Mouse (Mus musculus): ENCODE measurements around the gene Skap1. TPM values are rescaled to one million over a fixed set of nuclear protein-coding genes. Genes with fewer than 3 reads are reported as not detected.
A peak's percentile ranks its signal among the peaks of the same experiment; 100 is the strongest.

Gene Skap1
- polyA plus RNA-seq, 1 experiment from 2014 or later, result 7.4 TPM

DNA sequence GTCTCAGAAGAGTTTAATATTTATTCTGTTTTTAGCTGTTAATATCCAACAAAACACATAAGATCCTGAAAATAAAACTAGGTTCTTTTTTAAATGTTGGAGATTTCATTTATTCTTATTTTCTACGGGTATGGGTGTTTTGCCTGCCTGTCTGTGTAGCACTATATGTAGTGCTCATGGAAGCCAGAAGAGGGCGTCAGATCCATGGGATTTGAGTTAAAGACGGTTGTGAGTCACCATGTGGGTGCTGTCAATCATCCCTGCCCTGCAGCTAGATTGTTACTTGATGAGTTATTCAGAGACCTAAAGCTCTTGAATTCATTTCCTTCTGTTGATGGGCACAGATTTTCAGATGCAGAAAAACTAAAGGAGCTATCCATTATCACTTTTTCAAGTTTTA lies 108.1 kb downstream of the Skap1 start:
- WGBS, result 37% methylated on average over 3 of the region's 3 CpGs
- no peaks in the 10 kb centered on the region for H3K4me1 ChIP-seq (ENCODE audit: control insufficient read depth, insufficient read depth, low read depth, low read length)
- no peak overlapping the region for H3K4me2 ChIP-seq (ENCODE audit: low read length)
- H3K4me3 ChIP-seq (ENCODE audit: low read length), result no peak overlapping the region
- no peak for ATAC-seq
- no peaks in the 10 kb centered on the region for H3K36me3 ChIP-seq (ENCODE audit: control insufficient read depth, insufficient read depth, low read length)
- H3K27me3 ChIP-seq (replicated peaks; ENCODE audit: control insufficient read depth, insufficient read depth, low read length), result no peaks in the 10 kb centered on the region
- no peak overlapping the region for H3K27ac ChIP-seq (ENCODE audit: low read depth, low read length)
- no peaks in the 10 kb centered on the region for H3K9me3 ChIP-seq (ENCODE audit: control insufficient read depth, low read length)
- no peak overlapping the region for H3K9ac ChIP-seq (ENCODE audit: low read depth, low read length)

DNA sequence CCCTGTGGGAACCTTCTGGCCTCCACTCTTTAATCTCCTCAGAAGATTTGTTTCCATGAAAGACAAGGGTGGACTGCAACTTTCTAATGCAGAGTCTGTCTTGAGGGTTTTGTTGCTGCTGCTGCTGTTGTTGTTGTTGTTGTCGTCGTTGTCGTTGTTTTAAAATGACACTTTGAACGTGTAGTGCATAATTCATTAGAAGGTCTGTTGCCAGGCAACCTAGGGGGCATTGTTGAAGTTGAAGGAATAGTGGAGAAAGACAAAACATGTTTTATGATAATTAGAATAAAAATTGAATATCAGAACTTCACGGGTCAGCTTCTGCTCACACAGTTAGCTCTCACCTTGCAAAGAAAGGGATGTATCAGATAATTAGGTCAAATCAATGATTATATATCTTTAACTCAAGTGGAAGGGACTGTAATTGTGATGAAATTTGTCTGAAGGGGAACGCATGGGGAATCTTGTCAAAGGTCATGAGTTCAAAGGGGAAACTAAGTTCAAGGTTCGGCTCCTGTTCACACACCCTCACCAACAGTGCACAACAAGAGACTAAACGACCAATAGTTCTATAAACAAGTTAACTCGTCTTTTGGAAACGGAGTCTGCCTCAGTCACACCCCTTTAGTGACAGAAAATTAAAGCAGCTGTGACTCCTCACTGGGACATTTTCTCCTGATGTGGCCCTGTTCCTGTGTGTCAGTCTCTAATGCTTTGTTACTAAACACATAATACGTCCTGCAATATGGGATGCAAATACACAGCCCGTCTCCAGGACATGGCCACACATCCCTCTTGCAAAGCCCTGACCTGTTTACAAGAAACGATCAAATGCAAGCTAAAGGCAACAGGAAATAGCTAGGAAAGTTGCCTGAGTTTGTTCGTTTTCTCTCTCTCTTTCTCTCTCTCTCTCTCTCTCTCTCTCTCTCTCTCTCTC lies 112.4 kb downstream of the Skap1 start:
- no peaks in the 10 kb centered on the region for H3K27me3 ChIP-seq (replicated peaks; ENCODE audit: control insufficient read depth, insufficient read depth, low read length)
- H3K27ac ChIP-seq (ENCODE audit: low read depth, low read length), result no peak overlapping the region
- H3K9me3 ChIP-seq (ENCODE audit: control insufficient read depth, low read length), result no peaks in the 10 kb centered on the region
- peaks cover 5% of the 10 kb centered on the region for H3K4me1 ChIP-seq (ENCODE audit: control insufficient read depth, insufficient read depth, low read depth, low read length)
- 19% methylated on average over 14 of the region's 14 CpGs for WGBS
- no peaks in the 10 kb centered on the region for H3K36me3 ChIP-seq (ENCODE audit: control insufficient read depth, insufficient read depth, low read length)
- H3K4me2 ChIP-seq (ENCODE audit: low read length), result no peak overlapping the region
- ATAC-seq, result no peak
- H3K9ac ChIP-seq (ENCODE audit: low read depth, low read length), result no peak overlapping the region
- H3K4me3 ChIP-seq (ENCODE audit: low read length), result no peak overlapping the region

DNA sequence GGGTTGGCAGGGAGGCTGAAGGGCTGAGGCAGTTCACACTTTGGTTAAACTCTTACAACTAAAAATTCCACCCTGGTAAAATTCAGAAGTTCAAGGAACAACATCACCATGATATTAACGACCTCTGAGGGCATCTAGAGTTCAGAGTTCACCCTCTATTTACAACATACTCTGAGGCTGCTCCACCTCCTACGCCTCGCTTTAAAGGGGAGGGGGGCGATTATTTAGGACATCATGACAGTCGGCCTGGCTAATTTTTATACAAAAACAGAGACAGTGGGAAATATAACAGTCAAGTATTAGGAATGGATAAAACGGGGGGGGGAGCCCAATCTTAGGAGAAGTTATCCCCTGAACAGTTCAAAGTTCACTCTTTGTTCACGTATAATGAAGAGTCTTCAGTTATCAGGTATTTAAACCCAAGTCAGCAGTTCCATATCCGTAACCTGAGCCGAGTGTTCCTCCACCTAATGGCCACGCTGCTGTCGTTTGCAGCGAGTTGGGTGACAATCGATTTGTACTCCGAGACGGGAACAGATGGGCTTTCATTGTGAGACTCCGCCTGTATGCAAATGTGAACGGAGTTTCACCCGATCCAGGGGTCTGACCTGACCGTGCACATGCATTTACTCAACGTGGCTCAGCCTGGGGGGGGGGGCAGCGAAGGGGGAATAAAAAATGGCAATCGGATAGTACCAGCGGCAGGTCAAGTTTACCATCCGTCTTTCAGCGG lies 114.3 kb downstream of the Skap1 start:
- no peaks in the 10 kb centered on the region for H3K36me3 ChIP-seq (ENCODE audit: control insufficient read depth, insufficient read depth, low read length)
- H3K27ac ChIP-seq (ENCODE audit: low read depth, low read length), result no peak overlapping the region
- peak overlapping the region; percentile 59 for H3K4me2 ChIP-seq (ENCODE audit: low read length)
- H3K9ac ChIP-seq (ENCODE audit: low read depth, low read length), result 0 out of 2 replicates have a peak overlapping the region, but pooled peaks have one; percentile 44
- H3K9me3 ChIP-seq (ENCODE audit: control insufficient read depth, low read length), result no peaks in the 10 kb centered on the region
- no peak for ATAC-seq
- H3K4me3 ChIP-seq (ENCODE audit: low read length), result peak overlapping the region; percentile 28
- no peaks in the 10 kb centered on the region for H3K27me3 ChIP-seq (replicated peaks; ENCODE audit: control insufficient read depth, insufficient read depth, low read length)
- peaks cover 5% of the 10 kb centered on the region for H3K4me1 ChIP-seq (ENCODE audit: control insufficient read depth, insufficient read depth, low read depth, low read length)
- 10% methylated on average over 25 of the region's 25 CpGs for WGBS

DNA sequence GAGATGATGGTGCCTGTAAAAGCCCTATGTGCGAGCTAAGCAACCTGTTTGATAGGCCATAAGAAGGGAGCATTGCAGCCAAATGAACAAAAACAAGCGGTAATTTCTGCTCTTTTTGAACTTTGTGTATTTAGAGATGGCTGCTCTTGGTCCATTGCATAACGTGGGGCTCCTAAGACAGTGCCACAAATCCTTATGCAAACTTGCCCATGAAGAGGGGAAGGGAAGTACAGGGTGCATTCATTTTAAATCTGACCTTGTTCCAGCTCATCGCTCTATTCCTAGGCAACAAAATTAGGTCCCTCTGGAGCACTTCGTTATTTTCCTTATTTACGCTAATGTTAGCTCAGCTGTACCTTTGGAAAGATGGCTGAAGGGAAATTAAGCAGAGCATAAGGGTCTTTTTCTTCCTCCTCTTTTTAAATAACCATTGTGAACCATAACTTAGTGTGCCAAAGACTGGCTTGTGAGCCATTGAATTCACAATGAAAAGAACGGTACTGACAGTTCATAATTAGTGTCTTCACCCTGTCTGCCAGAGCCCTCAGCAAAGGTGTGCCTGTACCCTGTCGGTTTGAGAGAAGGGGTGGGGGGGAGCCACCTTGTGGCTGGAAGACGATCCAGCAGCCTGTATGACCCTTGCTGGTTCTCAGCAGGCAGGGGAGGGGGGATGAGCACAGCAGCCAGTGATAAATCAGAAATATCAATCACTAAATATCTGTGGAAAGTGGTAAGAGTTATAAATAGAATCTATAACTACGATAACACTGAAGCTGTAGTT lies 117.4 kb downstream of the Skap1 start:
- H3K27ac ChIP-seq (ENCODE audit: low read depth, low read length), result no peak overlapping the region
- WGBS, result 33% methylated on average over 10 of the region's 10 CpGs

DNA sequence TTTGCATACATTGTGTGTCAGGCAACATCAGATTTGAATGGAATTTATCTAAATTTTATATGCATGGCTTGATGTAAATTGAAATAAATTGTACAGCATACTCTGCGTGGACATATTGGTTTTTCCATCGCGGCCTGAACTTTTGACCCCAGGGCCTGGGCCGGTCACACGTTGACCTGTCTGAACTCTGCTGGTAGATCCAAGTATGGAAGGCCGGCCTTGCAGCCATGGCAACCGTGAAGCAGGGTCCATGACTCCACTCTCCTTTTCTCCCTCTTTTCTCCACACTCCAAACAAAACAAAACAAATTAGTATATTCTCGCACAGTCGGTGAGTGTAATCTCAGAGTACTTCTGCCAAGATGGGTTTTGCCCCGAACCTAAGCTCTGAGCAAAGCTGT lies 118.2 kb downstream of the Skap1 start:
- no peak overlapping the region for H3K4me2 ChIP-seq (ENCODE audit: low read length)
- WGBS, result 12% methylated on average over 10 of the region's 10 CpGs
- no peak for ATAC-seq
- no peak overlapping the region for H3K4me3 ChIP-seq (ENCODE audit: low read length)
- no peak overlapping the region for H3K9ac ChIP-seq (ENCODE audit: low read depth, low read length)
- peaks cover 5% of the 10 kb centered on the region for H3K4me1 ChIP-seq (ENCODE audit: control insufficient read depth, insufficient read depth, low read depth, low read length)
- no peak overlapping the region for H3K27ac ChIP-seq (ENCODE audit: low read depth, low read length)
- no peaks in the 10 kb centered on the region for H3K36me3 ChIP-seq (ENCODE audit: control insufficient read depth, insufficient read depth, low read length)
- H3K27me3 ChIP-seq (replicated peaks; ENCODE audit: control insufficient read depth, insufficient read depth, low read length), result no peaks in the 10 kb centered on the region
- H3K9me3 ChIP-seq (ENCODE audit: control insufficient read depth, low read length), result no peaks in the 10 kb centered on the region

More for the DNA sequence above, 117.4 kb downstream of the Skap1 start:
- H3K4me1 ChIP-seq (ENCODE audit: control insufficient read depth, insufficient read depth, low read depth, low read length), result peaks cover 5% of the 10 kb centered on the region
- no peak overlapping the region for H3K4me2 ChIP-seq (ENCODE audit: low read length)
- no peaks in the 10 kb centered on the region for H3K36me3 ChIP-seq (ENCODE audit: control insufficient read depth, insufficient read depth, low read length)
- no peaks in the 10 kb centered on the region for H3K27me3 ChIP-seq (replicated peaks; ENCODE audit: control insufficient read depth, insufficient read depth, low read length)
- ATAC-seq, result no peak
- H3K4me3 ChIP-seq (ENCODE audit: low read length), result no peak overlapping the region
- no peaks in the 10 kb centered on the region for H3K9me3 ChIP-seq (ENCODE audit: control insufficient read depth, low read length)
- H3K9ac ChIP-seq (ENCODE audit: low read depth, low read length), result no peak overlapping the region

DNA sequence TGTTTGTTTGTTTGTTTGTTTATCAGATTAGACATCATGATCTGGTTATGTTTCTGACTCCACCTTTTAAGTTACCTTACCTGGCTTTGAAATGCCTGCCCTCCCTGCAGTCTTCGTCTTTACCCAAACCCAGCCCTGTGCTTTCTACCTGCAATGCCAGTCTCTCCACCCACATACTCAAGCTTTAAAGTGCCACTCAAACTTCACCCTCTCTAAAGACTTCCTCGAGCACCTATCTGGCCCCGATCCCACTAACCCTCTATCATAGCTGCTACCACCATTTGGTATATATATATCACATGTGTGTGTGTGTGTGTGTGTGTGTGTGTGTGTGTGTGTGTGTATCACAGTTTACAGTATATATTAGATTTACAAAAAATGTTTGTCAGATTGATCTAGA lies 125.4 kb downstream of the Skap1 start:
- Histone ChIP-seq H3K4me3 (ENCODE audit: low read length) (no peak overlapping the region), H3K4me1 (ENCODE audit: control insufficient read depth, insufficient read depth, low read depth, low read length) (no peaks in the 10 kb centered on the region), H3K9me3 (ENCODE audit: control insufficient read depth, low read length) (no peaks in the 10 kb centered on the region), H3K9ac (ENCODE audit: low read depth, low read length) (no peak overlapping the region), H3K27me3 (replicated peaks; ENCODE audit: control insufficient read depth, insufficient read depth, low read length) (no peaks in the 10 kb centered on the region), H3K27ac (ENCODE audit: low read depth, low read length) (no peak overlapping the region), H3K4me2 (ENCODE audit: low read length) (no peak overlapping the region), H3K36me3 (ENCODE audit: control insufficient read depth, insufficient read depth, low read length) (no peaks in the 10 kb centered on the region)
- WGBS, result 76% methylated on average over 3 of the region's 3 CpGs
- no peak for ATAC-seq

DNA sequence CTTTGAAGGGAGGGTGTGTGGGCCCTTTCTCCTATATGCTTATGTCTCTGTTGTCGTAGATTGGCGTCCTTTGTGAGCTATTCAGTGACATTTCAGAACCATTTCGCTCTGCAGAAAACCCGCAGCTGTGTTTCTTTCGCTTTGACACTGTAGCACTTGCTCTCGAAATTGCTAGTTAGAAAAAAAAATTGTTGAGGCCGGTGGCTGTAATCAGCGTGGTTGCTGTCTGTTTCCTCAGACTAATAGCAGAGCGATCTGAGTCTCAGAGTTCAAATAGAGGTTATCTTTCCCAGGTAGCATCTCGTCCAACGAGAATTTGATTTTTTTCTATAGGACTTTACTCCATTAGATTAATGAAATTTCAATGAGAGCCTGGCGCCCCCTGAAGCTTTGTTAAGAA lies 131.5 kb downstream of the Skap1 start:
- 27% methylated on average over 12 of the region's 12 CpGs for WGBS
- no peak for ATAC-seq

DNA sequence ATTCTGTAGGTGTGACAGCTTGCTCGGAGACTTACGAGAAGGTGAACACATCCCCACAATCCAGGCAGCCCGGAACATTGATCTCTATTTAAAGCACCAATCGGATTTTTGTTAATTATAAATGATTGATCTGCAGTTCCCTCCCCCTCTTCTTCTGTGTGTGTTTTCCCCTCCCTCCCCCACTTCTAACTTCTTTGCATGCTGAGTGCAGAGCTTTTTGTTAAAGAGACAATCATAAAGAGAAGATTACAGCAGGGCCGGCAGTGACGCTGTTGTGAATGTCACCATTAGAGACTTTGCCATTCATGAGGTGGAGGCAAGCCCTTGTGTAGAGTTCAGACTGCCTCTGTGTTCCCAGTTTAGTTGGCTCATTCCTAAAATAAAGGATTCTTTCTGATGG lies 131.9 kb downstream of the Skap1 start:
- ATAC-seq, result no peak
- H3K9ac ChIP-seq (ENCODE audit: low read depth, low read length), result 0 out of 2 replicates have a peak overlapping the region, but pooled peaks have one; percentile 7
- 9% methylated on average over 6 of the region's 6 CpGs for WGBS

More for the DNA sequence above, 131.5 kb downstream of the Skap1 start:
- H3K36me3 ChIP-seq (ENCODE audit: control insufficient read depth, insufficient read depth, low read length), result no peaks in the 10 kb centered on the region
- H3K4me3 ChIP-seq (ENCODE audit: low read length), result peak overlapping the region; percentile 23
- peaks cover 8% of the 10 kb centered on the region; the same call in 1 of the 2 replicates for H3K4me1 ChIP-seq (ENCODE audit: control insufficient read depth, insufficient read depth, low read depth, low read length)
- peak overlapping the region; percentile 65 for H3K27ac ChIP-seq (ENCODE audit: low read depth, low read length)
- peak overlapping the region; percentile 48 for H3K4me2 ChIP-seq (ENCODE audit: low read length)
- H3K9me3 ChIP-seq (ENCODE audit: control insufficient read depth, low read length), result no peaks in the 10 kb centered on the region
- H3K9ac ChIP-seq (ENCODE audit: low read depth, low read length), result peak overlapping the region; percentile 7; the same call in 1 of the 2 replicates
- H3K27me3 ChIP-seq (replicated peaks; ENCODE audit: control insufficient read depth, insufficient read depth, low read length), result no peaks in the 10 kb centered on the region

More for the DNA sequence above, 131.9 kb downstream of the Skap1 start:
- H3K9me3 ChIP-seq (ENCODE audit: control insufficient read depth, low read length), result no peaks in the 10 kb centered on the region
- peak overlapping the region; percentile 48 for H3K4me2 ChIP-seq (ENCODE audit: low read length)
- H3K27me3 ChIP-seq (replicated peaks; ENCODE audit: control insufficient read depth, insufficient read depth, low read length), result no peaks in the 10 kb centered on the region
- peak overlapping the region; percentile 65 for H3K27ac ChIP-seq (ENCODE audit: low read depth, low read length)
- peaks cover 8% of the 10 kb centered on the region; the same call in 1 of the 2 replicates for H3K4me1 ChIP-seq (ENCODE audit: control insufficient read depth, insufficient read depth, low read depth, low read length)
- H3K4me3 ChIP-seq (ENCODE audit: low read length), result peak overlapping the region; percentile 23
- H3K36me3 ChIP-seq (ENCODE audit: control insufficient read depth, insufficient read depth, low read length), result no peaks in the 10 kb centered on the region
